Mouse (Mus musculus) heart, embryonic 10.5 days (tissue): ENCODE results near the gene Nfrkb. TPM values are rescaled to one million over a fixed set of nuclear protein-coding genes. Genes with fewer than 3 reads are reported as not detected.

Source experiments
- polyA plus RNA-seq: library from polyadenylated mRNA; unstranded; fragments of >200 nt; fragmentation: Nextera tagmentation; extraction: Ambion mirVana; gene quantifications from 2 replicates; pipeline ENCODE4 v1.2.1, GENCODE M21; 2016

Gene Nfrkb
- polyA plus RNA-seq, 1 experiment from 2014 or later, result 15.2 TPM

Other genes starting within 250 kb of the Nfrkb start
- 257 and 312 TPM in 2 replicates for gene Aplp2, start 174.4 kb upstream of the Nfrkb start, polyA plus RNA-seq
- gene Prdm10, start 105.7 kb upstream of the Nfrkb start, polyA plus RNA-seq, result 5.3 and 5.6 TPM in 2 replicates
- gene Tmem45b, start 78.3 kb downstream of the Nfrkb start, polyA plus RNA-seq, result 0.07 TPM in 1 of 2 replicates, not detected in the other